Mouse (Mus musculus): ENCODE results near the gene Bbs9.

DNA sequence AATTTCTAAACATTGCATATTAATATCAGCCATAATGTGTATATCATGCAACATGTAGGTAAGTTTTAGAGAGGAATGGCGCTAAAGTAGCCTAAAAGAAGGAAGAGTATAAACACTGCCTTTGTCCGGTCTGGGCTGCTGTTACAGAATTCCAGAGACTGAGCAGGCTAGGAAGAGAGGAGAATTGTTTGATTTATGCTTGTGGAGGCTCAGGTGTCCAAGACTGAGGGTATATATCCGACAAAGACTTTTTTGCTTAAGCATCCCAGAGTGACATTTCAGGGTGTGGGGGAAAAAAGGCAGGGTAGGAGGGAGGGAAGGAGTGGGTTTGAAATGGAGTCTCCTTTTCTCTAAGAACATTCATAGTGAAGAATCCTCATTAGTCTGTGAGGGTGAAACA lies 152.4 kb downstream of the Bbs9 start:
- TF ChIP-seq GATA1 (IDR thresholded peaks at IDR 0.05; ENCODE audit: borderline replicate concordance, low read length) (no peak), FLI1 (IDR thresholded peaks at IDR 0.05; ENCODE audit: low read length) (no peak)
